In the genomic region with DNA sequence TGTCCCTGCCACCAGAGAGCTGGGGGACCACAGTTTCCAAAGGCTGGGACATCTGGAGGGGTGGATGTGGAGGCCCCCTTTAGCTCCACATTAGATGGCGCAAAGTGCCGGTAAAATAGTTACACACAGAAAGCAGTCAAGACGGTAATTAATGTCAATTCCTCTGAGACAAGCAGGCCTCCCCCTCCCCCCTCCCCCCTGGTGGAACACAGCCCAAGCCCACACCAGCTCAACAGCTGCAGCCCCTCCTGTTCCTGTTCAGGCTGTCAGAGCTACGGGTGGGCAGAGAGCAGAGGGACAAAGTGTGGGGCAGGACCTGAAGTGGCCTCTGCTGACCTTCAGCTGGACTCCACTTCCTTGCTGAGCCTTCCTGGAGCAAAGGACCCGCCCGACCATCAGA, we compare ENCODE assay signal across 11 mouse cellular contexts. TPM values are rescaled to one million over a fixed set of nuclear protein-coding genes. Genes with fewer than 3 reads are reported as not detected.
DNase-seq lines count a peak whose midpoint lies in the region; ATAC-seq lines count a peak whose summit lies in the region.
"Had no signal": no experiment of that assay in that cellular context is flagged by ENCODE, and none has a peak within 500 bp of the region (broad histone marks: within the 10 kb centered on the region; RNA-seq: fewer than 3 reads in every experiment).

No protein-coding gene starts in this region.

- H3K4me3 ChIP-seq in hindbrain, embryonic 10.5 days, result peak overlapping the region; percentile 28
- no peak overlapping the region for H3K4me3 ChIP-seq in hindbrain, embryonic 16.5 days (ENCODE audit: low read length)
- H3K4me3 ChIP-seq in heart, embryonic 12.5 days, result no peak overlapping the region
- H3K4me3 ChIP-seq in limb, embryonic 11.5 days (ENCODE audit: low read depth, low read length), result no peak overlapping the region
- H3K4me3 ChIP-seq: liver, embryonic 13.5 days had no signal

- ATAC-seq in hindbrain, embryonic 16.5 days, result no peak
- no peak for ATAC-seq in heart, embryonic 12.5 days (ENCODE audit: insufficient number of reproducible peaks, low FRiP score)
- ATAC-seq in limb, embryonic 11.5 days (ENCODE audit: insufficient number of reproducible peaks, low FRiP score, low TSS enrichment, low read depth), result no peak
- ATAC-seq in monocyte, adult 5-6 weeks (replicated peaks; ENCODE audit: insufficient number of reproducible peaks, low FRiP score, low TSS enrichment, poor library complexity, severe bottlenecking), result no peak

- WGBS in hindbrain, embryonic 10.5 days, result 11% methylated on average over 6 of the region's 6 CpGs
- 17% methylated on average over 6 of the region's 6 CpGs for WGBS in hindbrain, embryonic 16.5 days
- 23% methylated on average over 6 of the region's 6 CpGs for WGBS in heart, embryonic 12.5 days
- WGBS in limb, embryonic 11.5 days, result 2% methylated on average over 6 of the region's 6 CpGs

- DNase-seq in hindbrain, embryonic 10.5 days (ENCODE audit: low spot score), result peak; percentile 75
- DNase-seq in limb, embryonic 11.5 days (ENCODE audit: low spot score), result peak; percentile 61
- peak; percentile 68 for DNase-seq in retina, embryonic 14.5 days (ENCODE audit: low spot score)
- no peak for DNase-seq in spleen, postnatal 14 days (ENCODE audit: low spot score in 2 of 2)
- DNase-seq in ovary, postnatal 14 days (ENCODE audit: low spot score), result no peak
- DNase-seq: liver, embryonic 13.5 days; thymus, adult 18-20 months had no signal

- H3K4me1 ChIP-seq in hindbrain, embryonic 10.5 days (replicated peaks), result peaks cover 62% of the 10 kb centered on the region
- H3K4me1 ChIP-seq in hindbrain, embryonic 16.5 days (ENCODE audit: control insufficient read depth, insufficient read depth, low read depth, low read length), result peaks cover 18% of the 10 kb centered on the region
- peaks cover 41% of the 10 kb centered on the region for H3K4me1 ChIP-seq in heart, embryonic 12.5 days (replicated peaks)
- peaks cover 30% of the 10 kb centered on the region for H3K4me1 ChIP-seq in limb, embryonic 11.5 days (ENCODE audit: control insufficient read depth, insufficient read depth, low read length)

- H3K9ac ChIP-seq in hindbrain, embryonic 16.5 days (ENCODE audit: low read depth, low read length), result no peak overlapping the region
- 0 out of 2 replicates have a peak overlapping the region, but pooled peaks have one; percentile 1 for H3K9ac ChIP-seq in heart, embryonic 12.5 days
- no peak overlapping the region for H3K9ac ChIP-seq in limb, embryonic 11.5 days (ENCODE audit: low read length)
- H3K9ac ChIP-seq: liver, embryonic 13.5 days had no signal

- H3K27me3 ChIP-seq in hindbrain, embryonic 10.5 days (ENCODE audit: insufficient read depth, poor library complexity, severe bottlenecking), result no peaks in the 10 kb centered on the region
- H3K27me3 ChIP-seq in hindbrain, embryonic 16.5 days (replicated peaks; ENCODE audit: control insufficient read depth, insufficient read depth, low read length), result no peaks in the 10 kb centered on the region; the same call in 1 of the 2 replicates
- 0 out of 2 replicates have a peak, but pooled peaks cover 6% of the 10 kb centered on the region for H3K27me3 ChIP-seq in heart, embryonic 12.5 days (replicated peaks)
- H3K27me3 ChIP-seq in limb, embryonic 11.5 days (ENCODE audit: control insufficient read depth, insufficient read depth, low read length), result no peaks in the 10 kb centered on the region

- peak overlapping the region; percentile 85 for H3K27ac ChIP-seq in hindbrain, embryonic 10.5 days
- no peak overlapping the region for H3K27ac ChIP-seq in hindbrain, embryonic 16.5 days (ENCODE audit: low read depth, low read length)
- H3K27ac ChIP-seq in heart, embryonic 12.5 days (ENCODE audit: poor library complexity, severe bottlenecking), result no peak overlapping the region
- H3K27ac ChIP-seq in limb, embryonic 11.5 days (replicated peaks; ENCODE audit: low read depth, low read length), result no peak overlapping the region; the same call in 1 of the 2 replicates
- H3K27ac ChIP-seq: liver, embryonic 13.5 days had no signal

- H3K36me3 ChIP-seq in hindbrain, embryonic 10.5 days, result no peaks in the 10 kb centered on the region
- no peaks in the 10 kb centered on the region for H3K36me3 ChIP-seq in hindbrain, embryonic 16.5 days (ENCODE audit: control insufficient read depth, insufficient read depth, low read length)
- H3K36me3 ChIP-seq in heart, embryonic 12.5 days, result no peaks in the 10 kb centered on the region
- no peaks in the 10 kb centered on the region for H3K36me3 ChIP-seq in limb, embryonic 11.5 days (ENCODE audit: control insufficient read depth, insufficient read depth, low read length)
- H3K36me3 ChIP-seq: liver, embryonic 13.5 days had no signal

- H3K9me3 ChIP-seq in hindbrain, embryonic 10.5 days, result no peaks in the 10 kb centered on the region
- no peaks in the 10 kb centered on the region for H3K9me3 ChIP-seq in hindbrain, embryonic 16.5 days (ENCODE audit: control insufficient read depth, low read length)
- H3K9me3 ChIP-seq in heart, embryonic 12.5 days (replicated peaks), result no peaks in the 10 kb centered on the region
- H3K9me3 ChIP-seq in limb, embryonic 11.5 days (ENCODE audit: control insufficient read depth, low read length), result no peaks in the 10 kb centered on the region
- H3K9me3 ChIP-seq: liver, embryonic 13.5 days had no signal

- no peak overlapping the region for H3K4me2 ChIP-seq in hindbrain, embryonic 16.5 days (ENCODE audit: low read length)
- H3K4me2 ChIP-seq in heart, embryonic 12.5 days, result peak overlapping the region; percentile 1; the same call in 1 of the 2 replicates
- peak overlapping the region; percentile 32; the same call in 1 of the 2 replicates for H3K4me2 ChIP-seq in limb, embryonic 11.5 days (ENCODE audit: low read depth, severe bottlenecking)
- H3K4me2 ChIP-seq: liver, embryonic 13.5 days had no signal

RNA-seq across cellular contexts. Expression of a gene that starts 2.7 kb away (rescaled TPM):
- polyA plus RNA-seq in hindbrain, embryonic 10.5 days (2016; fragmentation: Nextera tagmentation; extraction: Ambion mirVana), result 89.5 and 94.7 TPM in 2 replicates
- polyA plus RNA-seq in hindbrain, embryonic 16.5 days (2015; fragmentation: Nextera tagmentation; extraction: Ambion mirVana), result 95.5 and 108 TPM in 2 replicates
- polyA plus RNA-seq in heart, embryonic 12.5 days (2016; fragmentation: Nextera tagmentation; extraction: Ambion mirVana), result 11.7 and 12.6 TPM in 2 replicates
- polyA plus RNA-seq in limb, embryonic 11.5 days (2014; fragmentation: Nextera tagmentation; extraction: Ambion mirVana), result 19.4 and 21.2 TPM in 2 replicates
- total RNA-seq in monocyte, adult 5-6 weeks (2017), result 2.2 to 2.6 TPM (median 2.5 TPM) in 3 replicates
- total RNA-seq: CH12.LX had no signal

Comparison
In these comparisons a context has a peak if more than half of its experiments do, and no peak if none do; other contexts are left out.
1. DNase-seq: peak in hindbrain, embryonic 10.5 days (single experiment), limb, embryonic 11.5 days (single experiment) and retina, embryonic 14.5 days (single experiment); none in spleen, postnatal 14 days (0 of 2) and ovary, postnatal 14 days (single experiment).